Mouse (Mus musculus) liver, embryonic 14.5 days (tissue): ENCODE measurements around the gene Lrba. TPM values are rescaled to one million over a fixed set of nuclear protein-coding genes. Genes with fewer than 3 reads are reported as not detected.

ENCODE experiments used
- ATAC-seq: fragments of 200-750 bp; cut with Nextera tagmentation; 2 replicates; pipeline ENCODE4 v1.8.0; 2017; ENCODE audit warnings: moderate number of reproducible peaks, mild to moderate bottlenecking, moderate library complexity; ENCODE audit not compliant: insufficient read depth
- DNase-seq, 3 experiments: peaks; one replicate each; pipeline ENCODE4 v3.0.0-alpha.2; 2012 to 2013; ENCODE audit warnings: low read depth in 3 of 3, low spot score in 3 of 3
- H3K27ac ChIP-seq: fragments of 300-500 bp; sonication (generic); 2 replicates; pipeline ENCODE4 v1.5.1; 2014; ENCODE audit warnings: moderate library complexity, mild to moderate bottlenecking, control low read depth, inconsistent platforms
- H3K27me3 ChIP-seq: fragments of 300-500 bp; sonication (generic); 2 replicates; pipeline ENCODE4 v1.6.1; 2014; ENCODE audit warnings: mild to moderate bottlenecking, low read length, moderate library complexity; ENCODE audit not compliant: control insufficient read depth, insufficient read depth
- H3K36me3 ChIP-seq: fragments of 300-500 bp; sonication (generic); replicated peaks from 2 replicates; pipeline ENCODE4 v1.6.1; 2014; ENCODE audit warnings: low read depth; ENCODE audit not compliant: control insufficient read depth, insufficient read depth
- H3K4me1 ChIP-seq, 2 experiments: fragments of 200-500 bp in 1 of 2; fragments of 300-500 bp in 1 of 2; sonication (generic) in 1 of 2; replicated peaks; 2 replicates each; pipeline ENCODE4 v1.6.1; 2012 to 2014; ENCODE audit warnings: antibody characterized with exemption in 1 of 2, inconsistent platforms in 1 of 2, low read length in 1 of 2; ENCODE audit not compliant: control insufficient read depth in 2 of 2, insufficient read depth in 2 of 2
- H3K4me2 ChIP-seq: fragments of 300-500 bp; sonication (generic); 2 replicates; pipeline ENCODE4 v1.6.1; 2014; ENCODE audit warnings: low read depth, mild to moderate bottlenecking, control low read depth, moderate library complexity
- H3K4me3 ChIP-seq, 2 experiments: fragments of 200-500 bp in 1 of 2; fragments of 300-500 bp in 1 of 2; sonication (generic) in 1 of 2; 2 replicates each; pipeline ENCODE4 v1.5.1; 2012 to 2014; ENCODE audit warnings: low read depth in 2 of 2, low read length in 2 of 2, mild to moderate bottlenecking in 2 of 2, control low read depth in 1 of 2, inconsistent platforms in 1 of 2, moderate library complexity in 1 of 2; ENCODE audit not compliant: insufficient read depth in 1 of 2
- H3K9ac ChIP-seq: fragments of 300-500 bp; sonication (generic); replicated peaks from 2 replicates; pipeline ENCODE4 v1.6.1; 2014; ENCODE audit warnings: mild to moderate bottlenecking, control low read depth, moderate library complexity
- H3K9me3 ChIP-seq: fragments of 300-500 bp; sonication (generic); 2 replicates; pipeline ENCODE4 v1.6.1; 2016; ENCODE audit warnings: low read length, mixed read lengths; ENCODE audit not compliant: control insufficient read depth
- CTCF ChIP-seq: IDR thresholded peaks from 2 replicates; pipeline ENCODE4 v1.5.1; 2016; ENCODE audit warnings: antibody characterized with exemption, low read depth, control low read depth
- EP300 ChIP-seq: IDR thresholded peaks from 2 replicates; pipeline ENCODE4 v1.6.1; 2016; ENCODE audit warnings: antibody characterized with exemption, low read depth
- WGBS: fragments of 180-500 bp; shearing (Covaris S2); extraction: QIAGEN DNeasy Blood & Tissue Kit; methylation state at CpG from one replicate; pipeline ENCODE4 v1.1.7; 2014; ENCODE audit not compliant: insufficient replicate concordance; 5-methylcytosine and 5-hydroxymethylcytosine counted together
- polyA plus RNA-seq, 2 experiments: library from polyadenylated mRNA; depleted of rRNA in 1 of 2; stranded (reverse) in 1 of 2; unstranded in 1 of 2; fragments of >200 nt; fragmentation: Nextera tagmentation in 1 of 2; extraction: Ambion mirVana in 1 of 2; gene quantifications; 2 replicates each; pipeline versions ENCODE4 v1.2.1 to v1.2.3; 2012 to 2014

Lrba gene
- polyA plus RNA-seq (2012; rRNA removed) (3.9 and 4.4 TPM in 2 replicates), polyA plus RNA-seq (2014; fragmentation: Nextera tagmentation; extraction: Ambion mirVana) (3.7 and 4.9 TPM in 2 replicates)

DNA sequence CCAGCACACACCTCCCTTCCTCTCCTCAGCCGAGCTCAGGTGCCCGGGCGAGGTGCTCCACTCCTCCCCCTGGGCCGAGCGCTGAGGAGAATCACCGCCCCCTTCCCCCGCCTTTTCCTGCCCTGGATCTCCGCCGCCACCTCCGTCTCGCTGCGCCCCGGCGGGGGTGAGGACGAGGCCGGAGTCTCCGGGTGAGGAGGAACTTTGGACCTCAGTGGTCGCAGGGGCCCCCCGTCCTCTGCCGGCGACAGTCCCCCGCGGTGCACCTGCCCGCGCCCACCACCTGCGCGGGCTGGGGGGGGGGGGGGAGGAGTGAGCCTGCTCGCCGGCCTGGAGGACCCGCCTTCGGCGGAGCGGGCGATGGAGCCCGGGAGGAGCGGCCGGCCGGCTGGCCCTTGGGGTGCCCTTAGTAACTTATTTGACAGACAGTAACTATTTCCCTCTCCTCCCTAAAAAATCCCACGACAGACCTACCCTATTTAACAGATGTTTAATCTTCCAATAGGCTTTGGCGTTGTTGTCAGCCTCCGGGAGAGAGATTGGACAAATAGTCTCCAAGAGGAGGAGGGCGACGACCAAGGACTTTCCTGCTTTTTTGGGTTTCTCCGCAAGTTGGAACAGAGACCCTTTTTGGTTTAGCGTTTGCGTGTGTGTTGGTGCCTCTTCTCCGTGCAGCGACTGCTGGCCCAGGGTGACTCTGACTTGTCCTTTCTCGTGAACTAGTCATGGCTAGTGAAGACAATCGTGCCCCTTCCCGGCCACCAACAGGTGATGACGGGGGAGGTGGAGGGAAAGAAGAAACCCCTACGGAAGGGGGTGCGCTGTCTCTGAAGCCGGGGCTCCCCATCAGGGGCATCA, at the start of gene Lrba:
Gene Lrba, plus strand, starts transcription at position 117 of the 858 bp plus-strand sequence.
- Histone ChIP-seq H3K9ac (peak within 1 kb of the TSS; percentile 97), H3K27ac (peak within 1 kb of the TSS; percentile 84), H3K4me1 (peaks cover 0 to 6% of the 10 kb centered on the region in 2 experiments; a peak in 1 of 4 replicates), H3K36me3 (no peaks in the 10 kb centered on the region), H3K4me2 (peak within 1 kb of the TSS; percentile 99), H3K9me3 (no peaks in the 10 kb centered on the region), H3K27me3 (no peaks in the 10 kb centered on the region), H3K4me3 (peak within 1 kb of the TSS; percentile 90 to 93)
- WGBS = under 1% methylated on average over 49 of the region's 55 CpGs
- TF ChIP-seq CTCF (no peak), EP300 (no peak)
- ATAC-seq (peak; percentile 86), DNase-seq (peak; percentile 67 to 70 (median 68))

DNA sequence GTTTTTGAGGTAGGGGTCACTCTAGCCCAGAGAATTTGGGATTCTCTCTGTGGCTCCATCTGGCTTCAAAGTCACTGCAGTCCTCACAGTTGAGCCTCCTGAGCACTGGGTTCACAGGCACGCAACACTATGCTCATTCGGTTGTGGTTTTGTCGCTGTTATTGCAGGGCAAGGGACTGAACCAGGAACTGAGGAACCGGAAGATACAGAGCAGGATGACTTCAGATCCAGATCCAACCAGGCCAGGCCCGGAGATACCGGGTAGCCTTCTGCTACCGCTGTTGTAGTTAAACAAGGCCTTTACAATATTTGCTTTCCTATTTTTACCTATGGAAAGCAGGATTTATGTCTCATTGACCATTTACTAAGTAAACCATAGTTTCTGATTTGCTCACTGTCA, 44.8 kb upstream of the Lrba start:
- H3K9me3 ChIP-seq = no peaks in the 10 kb centered on the region
- H3K36me3 ChIP-seq = no peaks in the 10 kb centered on the region
- H3K27me3 ChIP-seq = no peaks in the 10 kb centered on the region
- no peak overlapping the region for H3K4me3 ChIP-seq
- TF ChIP-seq CTCF = no peak
- no peak for TF ChIP-seq EP300
- H3K27ac ChIP-seq = no peak overlapping the region
- ATAC-seq (no peak), DNase-seq (no peak)
- no peak overlapping the region for H3K9ac ChIP-seq
- 76% methylated on average over 7 of the region's 7 CpGs for WGBS
- no peaks in the 10 kb centered on the region for H3K4me1 ChIP-seq
- no peak overlapping the region for H3K4me2 ChIP-seq

DNA sequence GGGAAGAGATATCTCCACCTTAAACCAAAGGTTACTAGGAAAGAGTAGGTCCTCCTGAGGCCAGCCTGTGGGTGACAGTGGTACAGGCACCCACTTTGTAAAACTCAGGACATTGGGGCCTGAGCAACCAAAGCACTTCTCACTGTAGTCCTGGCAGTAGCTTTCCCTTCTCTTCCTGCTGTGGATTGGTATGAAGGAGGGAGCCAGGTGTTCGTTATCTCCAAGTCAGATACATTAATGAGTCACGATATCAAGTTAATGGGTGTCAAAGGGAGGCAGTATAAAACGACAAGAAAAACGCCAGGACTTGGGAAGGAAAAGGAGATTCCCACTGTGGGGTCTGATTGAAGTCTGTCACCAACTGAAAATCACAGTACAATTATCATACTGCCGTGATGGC, 43.4 kb upstream of the Lrba start:
- ATAC-seq (no peak), DNase-seq (no peak)
- H3K27ac ChIP-seq = no peak overlapping the region
- H3K4me1 ChIP-seq = no peaks in the 10 kb centered on the region
- 44% methylated on average over 5 of the region's 5 CpGs for WGBS
- no peak overlapping the region for H3K4me3 ChIP-seq
- H3K27me3 ChIP-seq = no peaks in the 10 kb centered on the region
- no peak overlapping the region for H3K4me2 ChIP-seq
- no peaks in the 10 kb centered on the region for H3K9me3 ChIP-seq
- no peak overlapping the region for H3K9ac ChIP-seq
- no peak for TF ChIP-seq CTCF
- no peak for TF ChIP-seq EP300
- no peaks in the 10 kb centered on the region for H3K36me3 ChIP-seq

DNA sequence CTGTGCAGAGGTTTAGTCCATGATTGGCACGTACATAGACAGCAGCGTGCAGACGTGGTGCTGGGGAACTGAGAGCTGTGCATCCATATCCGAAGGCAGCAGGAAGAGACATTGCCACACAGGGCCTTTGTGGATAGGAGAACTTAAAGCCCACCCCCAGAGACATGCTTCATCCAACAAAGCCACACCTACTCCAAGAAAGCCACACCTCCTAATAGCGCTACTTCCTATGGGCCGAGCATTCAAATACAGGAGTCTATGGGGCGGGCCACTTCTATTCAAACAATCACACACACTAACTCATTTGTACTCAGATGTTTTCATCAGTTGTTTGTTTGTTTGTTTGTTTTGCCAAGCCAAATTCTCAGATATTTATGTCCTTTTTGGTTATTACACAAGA, 39.9 kb upstream of the Lrba start:
- WGBS = 66% methylated on average over 7 of the region's 7 CpGs
- no peak overlapping the region for H3K4me2 ChIP-seq
- no peak for TF ChIP-seq CTCF
- no peak for TF ChIP-seq EP300
- no peaks in the 10 kb centered on the region for H3K36me3 ChIP-seq
- H3K4me1 ChIP-seq = no peaks in the 10 kb centered on the region
- no peak overlapping the region for H3K27ac ChIP-seq
- no peak for DNase-seq
- no peak overlapping the region for H3K4me3 ChIP-seq
- no peaks in the 10 kb centered on the region for H3K27me3 ChIP-seq
- no peak for ATAC-seq
- no peaks in the 10 kb centered on the region for H3K9me3 ChIP-seq
- no peak overlapping the region for H3K9ac ChIP-seq

DNA sequence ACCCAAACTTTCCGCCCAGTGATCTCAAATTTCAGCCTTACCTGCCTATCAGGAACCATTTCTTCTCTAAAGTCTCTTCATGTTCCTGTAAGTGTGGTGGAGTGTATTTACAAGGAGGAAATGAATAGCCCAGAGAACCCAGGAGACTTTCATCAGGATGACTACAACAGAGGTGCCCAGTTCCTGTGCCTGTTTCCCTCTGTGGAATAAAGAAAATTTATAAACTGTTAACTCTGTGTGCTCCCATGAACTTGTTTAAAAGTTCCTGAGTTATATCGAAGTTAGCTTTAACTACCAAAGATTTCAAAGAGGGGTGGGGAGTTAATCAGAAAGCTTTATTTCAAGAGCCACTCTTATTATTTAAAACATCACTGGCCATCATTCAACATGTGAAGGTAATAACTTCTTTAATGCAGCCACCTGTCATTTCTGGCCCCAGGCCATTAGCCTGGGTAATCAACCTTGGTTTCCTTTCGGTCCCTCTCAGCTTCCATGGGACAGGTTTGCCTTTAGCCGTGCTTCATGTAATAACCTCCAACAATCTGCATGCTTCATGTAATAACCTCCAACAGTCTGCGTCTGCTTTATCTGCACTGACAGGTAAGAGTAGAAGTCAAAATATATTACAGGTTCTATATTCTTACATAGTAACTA, 36.6 kb upstream of the Lrba start:
- H3K36me3 ChIP-seq = no peaks in the 10 kb centered on the region
- H3K27ac ChIP-seq = no peak overlapping the region
- H3K4me2 ChIP-seq = no peak overlapping the region
- H3K27me3 ChIP-seq = no peaks in the 10 kb centered on the region
- TF ChIP-seq EP300 (no peak), CTCF (no peak)
- H3K4me1 ChIP-seq = no peaks in the 10 kb centered on the region
- WGBS = 64% methylated on average over 5 of the region's 5 CpGs
- no peak overlapping the region for H3K9ac ChIP-seq
- no peak overlapping the region for H3K4me3 ChIP-seq
- ATAC-seq (no peak), DNase-seq (no peak)
- H3K9me3 ChIP-seq = no peaks in the 10 kb centered on the region
